Mouse (Mus musculus) layer of hippocampus, adult 8-10 months (tissue): ENCODE measurements around the gene Fus. TPM values are rescaled to one million over a fixed set of nuclear protein-coding genes. Genes with fewer than 3 reads are reported as not detected.

Source experiments
- DNase-seq, 2 experiments: peaks; one replicate each; pipeline ENCODE4 v3.0.0; 2022; ENCODE audit warnings: low spot score in 2 of 2
- total RNA-seq, 4 experiments: library from RNA; stranded (reverse); gene quantifications; 2 replicates each; pipeline ENCODE4 v1.2.4; 2022

Gene Fus
- total RNA-seq, 4 experiments from 2014 or later: 328 to 387 (median 356) TPM

DNA sequence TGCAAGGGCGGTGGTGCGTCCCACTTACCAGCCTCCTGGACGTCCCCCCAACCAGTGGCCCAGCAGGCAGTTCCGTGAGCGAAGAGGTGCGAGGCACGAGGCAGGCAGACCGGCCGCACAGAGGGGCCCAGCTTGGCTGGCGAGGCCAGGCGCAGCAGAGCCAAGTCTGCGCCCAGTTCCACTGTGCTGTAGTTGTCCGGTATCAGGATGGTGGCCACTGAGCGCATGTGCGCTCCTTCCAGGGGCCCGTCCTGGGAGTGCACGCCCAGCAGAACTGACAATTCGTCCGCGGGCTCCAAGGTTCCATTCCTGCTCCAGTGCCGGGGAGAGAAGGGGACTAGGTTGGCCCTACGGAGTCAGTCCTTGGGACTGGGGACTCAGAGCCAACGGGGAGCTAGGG, 22.6 kb upstream of the Fus start:
- DNase-seq: no peak

DNA sequence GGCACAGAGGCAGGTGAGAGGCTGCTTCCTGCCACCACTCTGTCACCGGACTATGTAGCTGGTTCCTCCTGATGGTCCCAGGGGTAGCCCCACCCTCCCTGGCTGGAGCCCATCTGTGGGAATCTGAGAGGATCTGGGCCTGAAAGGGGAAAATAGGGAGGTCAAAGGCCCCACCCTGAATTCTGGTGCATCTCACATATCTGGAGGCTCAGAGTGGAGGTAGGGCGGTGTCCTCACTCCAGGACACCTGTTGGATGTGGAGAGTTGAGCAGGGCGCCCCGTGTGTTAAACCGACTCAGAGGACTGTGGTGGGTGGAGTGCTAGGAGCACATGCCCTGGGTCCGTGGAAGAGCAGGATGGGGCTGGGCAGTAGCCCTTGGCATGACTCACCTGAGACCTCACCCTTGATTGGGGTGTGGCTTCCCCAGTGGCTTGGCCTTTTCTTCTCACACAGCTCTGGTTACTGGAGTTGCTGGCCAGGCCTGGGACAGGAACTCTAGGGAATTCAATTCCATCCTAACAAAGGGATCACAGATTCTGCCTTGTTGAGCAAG, 20.7 kb upstream of the Fus start, which contains the start of gene Prss36:
Gene Prss36, minus strand, starts transcription at position 256 of the 554 bp plus-strand sequence.
- DNase-seq: no peak

DNA sequence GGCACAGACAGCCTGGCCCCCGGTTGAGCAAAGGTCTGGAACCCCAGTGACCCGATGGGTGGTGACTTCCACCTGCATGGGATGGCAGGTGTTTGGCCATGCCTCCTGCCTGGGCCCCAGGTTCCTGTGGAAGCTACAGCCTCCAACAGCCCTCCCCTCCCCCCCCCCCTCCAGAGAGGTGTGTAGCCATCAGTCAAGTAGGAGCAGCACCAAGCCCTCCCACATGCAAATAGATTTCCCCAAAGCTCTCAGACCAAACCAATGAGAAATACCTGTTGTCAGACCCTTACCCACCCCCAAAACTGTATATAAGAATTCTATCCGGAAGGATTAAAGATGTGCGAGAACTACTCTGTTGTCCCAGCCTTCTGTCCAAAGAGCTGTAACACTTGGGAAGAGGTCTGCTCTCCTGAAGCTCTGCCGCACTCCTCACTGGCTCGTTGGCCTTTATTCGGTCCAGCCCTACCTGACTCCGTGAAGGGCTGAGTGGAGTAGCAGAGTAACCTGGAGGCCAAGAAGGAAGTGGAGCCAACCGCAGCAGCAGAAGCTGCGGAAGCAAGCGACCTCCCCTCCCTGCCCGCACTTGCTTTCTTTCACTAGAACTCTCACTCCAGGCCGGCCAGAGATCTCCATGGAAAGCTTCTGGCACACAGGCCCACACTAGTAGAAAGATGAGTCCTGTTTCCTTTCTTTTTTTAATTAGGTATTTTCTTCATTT, 14.2 kb upstream of the Fus start:
- no peak for DNase-seq

DNA sequence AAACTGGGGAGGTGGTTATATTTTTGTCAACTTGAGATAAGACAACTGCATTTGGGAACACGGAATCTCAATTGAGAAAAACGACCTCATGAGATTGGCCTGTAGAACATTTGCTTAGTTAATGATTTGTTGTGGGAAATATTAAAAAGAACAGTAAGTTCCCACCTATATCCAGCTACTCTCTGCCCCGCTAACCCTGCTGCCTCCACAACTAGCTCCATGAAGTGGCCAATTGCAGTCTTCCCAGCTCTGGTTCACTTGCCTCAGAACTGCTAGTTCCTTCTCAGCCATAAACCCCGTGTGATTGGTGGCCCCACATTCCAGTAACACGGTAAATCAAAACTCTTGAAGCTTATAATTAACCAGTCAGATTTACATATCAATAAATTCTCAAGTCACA, 7.9 kb upstream of the Fus start:
- no peak for DNase-seq

DNA sequence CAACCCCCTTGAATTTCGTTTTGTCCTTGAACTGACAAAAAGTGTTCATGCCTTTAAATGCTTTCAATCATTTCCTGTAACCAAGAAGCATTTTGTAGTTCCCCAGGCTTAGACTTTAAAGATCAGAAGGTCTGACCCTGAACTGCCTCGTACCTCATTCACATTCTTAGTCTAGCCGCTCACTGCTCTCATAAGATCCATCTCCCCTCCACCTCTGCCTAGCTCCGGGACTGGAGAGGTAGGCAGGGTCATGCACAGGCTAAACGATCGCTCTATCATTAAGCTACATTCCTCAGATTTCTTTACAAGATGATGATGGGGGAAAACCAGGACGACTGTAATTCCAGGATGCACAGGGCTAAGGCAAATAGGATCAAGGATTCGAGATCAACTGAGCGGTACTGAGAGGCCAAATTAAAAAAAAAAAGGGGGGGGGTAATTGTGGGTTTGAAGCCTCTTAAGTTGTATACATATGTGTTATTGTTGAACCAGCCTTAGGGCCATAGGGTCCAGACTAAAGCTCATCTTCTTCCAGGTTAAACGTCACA, 812 bp upstream of the Fus start:
- DNase-seq: no peak

DNA sequence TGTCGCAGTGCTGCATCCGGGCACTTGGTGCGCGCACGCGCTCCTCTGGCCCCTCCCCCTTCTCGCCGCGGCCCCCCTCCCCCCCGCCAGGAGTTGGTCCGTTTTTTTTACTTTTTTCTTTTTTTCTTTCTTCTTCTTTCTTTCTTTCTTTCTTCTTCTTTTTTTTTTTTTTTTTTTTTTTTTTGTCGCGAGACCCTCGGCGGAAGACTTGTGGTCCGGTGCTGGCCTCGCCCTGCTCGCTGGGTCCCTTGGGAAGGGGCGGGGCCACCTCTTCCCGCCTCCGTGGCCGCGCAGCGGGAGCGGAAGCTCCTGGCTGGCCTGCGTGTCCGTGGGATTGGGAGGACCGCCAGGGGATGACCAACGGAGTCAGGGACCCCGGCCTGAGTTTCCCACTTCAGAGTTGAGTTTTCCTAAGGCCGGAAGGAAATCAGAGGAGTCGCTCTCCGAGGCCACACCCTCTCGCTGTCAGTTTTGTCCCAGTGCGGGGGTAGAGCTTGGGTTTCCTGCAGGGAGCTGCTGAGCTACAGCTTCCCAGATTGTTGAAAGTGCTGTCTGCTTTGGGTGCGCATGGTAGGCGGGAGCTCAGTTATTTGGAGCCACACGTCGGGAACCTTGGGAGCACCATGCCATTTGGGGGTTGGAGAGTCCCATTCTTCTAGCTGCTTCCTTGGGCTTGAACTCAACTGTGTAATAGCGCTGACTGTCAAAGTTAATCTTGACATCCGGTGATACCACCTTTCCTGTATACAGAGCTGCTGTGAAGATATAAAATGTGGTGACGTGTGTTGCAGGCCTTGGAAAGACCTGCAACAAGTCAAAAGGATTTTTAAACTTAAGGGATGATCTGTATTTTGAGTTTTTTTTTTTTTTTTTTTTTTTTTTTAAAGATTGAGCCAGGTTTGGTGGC, 918 bp downstream of the Fus start:
- peak; percentile 62 to 75 for DNase-seq

DNA sequence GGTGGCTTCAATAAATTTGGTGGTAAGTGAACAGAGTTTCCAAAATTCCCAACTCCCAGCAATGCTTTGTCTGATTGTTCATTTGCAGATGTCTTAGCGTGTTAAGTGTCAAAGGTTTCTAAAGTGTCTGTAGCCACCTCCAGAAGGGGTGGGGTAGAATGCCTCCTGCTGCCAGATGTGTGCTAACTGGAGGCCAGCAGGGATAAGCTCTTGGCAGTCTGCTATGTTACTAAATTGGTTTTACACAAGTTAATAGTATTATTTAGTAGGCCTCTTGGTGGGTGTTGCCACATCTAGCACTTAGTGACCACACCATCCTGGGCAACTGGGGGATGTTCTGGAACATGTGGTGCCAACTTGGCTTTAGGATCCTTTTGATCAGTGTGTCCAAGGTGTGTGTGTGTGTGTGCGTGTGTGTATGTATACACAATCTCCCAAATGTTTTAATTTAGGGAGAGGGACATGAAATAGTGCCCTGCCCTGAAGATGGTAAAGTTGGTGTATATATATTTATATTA, 7.2 kb downstream of the Fus start:
- no peak for DNase-seq

DNA sequence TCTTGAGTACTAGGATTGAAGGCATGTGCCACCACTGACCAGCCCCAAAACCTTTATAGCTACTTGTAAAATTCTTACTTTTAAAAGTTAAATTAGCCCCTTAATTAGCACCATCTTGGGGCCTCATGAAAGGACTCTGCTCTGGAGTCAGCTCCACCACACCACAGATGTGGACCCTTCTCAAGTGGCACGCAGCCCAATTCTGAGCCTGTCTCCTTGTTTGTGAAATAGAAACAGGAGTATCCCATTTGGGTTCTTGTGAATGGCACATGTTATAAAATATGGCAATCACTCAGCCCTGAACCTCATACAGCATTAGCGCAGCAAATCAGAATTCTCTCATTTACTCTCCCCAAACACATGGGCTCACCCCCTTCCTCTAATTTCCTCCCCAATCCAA, 11.6 kb downstream of the Fus start:
- DNase-seq: no peak

DNA sequence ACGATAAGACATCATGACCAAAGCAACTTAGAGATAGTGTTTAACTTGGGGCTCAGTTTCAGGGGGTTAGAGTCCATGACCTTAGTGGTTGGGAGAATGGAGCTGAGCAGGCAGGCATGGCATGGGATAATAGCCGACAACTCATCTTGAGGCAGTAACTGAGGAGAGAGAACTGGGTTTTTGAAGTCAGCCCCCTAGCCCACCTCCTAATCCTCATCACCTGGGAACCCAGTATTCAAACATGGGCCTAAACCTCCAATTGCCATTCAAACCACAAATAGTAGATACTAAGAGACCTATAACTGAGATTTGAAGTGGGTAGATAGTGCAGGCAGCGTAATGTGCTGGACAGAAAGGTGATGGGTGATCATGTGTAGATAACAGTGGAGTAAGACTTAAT, 13.3 kb downstream of the Fus start:
- no peak for DNase-seq

DNA sequence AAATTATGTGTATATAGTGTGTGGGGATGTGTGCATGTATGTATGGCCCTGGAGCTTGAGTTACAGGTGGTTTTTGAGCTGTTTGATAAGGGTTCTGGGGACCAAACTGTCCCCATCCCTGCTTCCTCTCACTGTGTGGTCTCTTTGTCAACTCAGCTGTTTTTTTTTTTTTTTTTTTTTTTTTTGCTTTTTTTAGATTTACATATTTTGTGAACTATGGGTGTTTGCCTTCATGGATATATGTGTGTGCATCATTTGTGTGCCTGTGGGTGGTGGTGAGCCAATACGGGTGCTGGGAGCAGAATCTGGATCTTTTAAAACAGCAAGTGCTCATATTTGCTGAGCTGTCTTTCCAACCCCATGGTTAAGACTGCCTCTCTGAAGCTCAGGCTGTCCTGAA, 21.6 kb downstream of the Fus start:
- no peak for DNase-seq

DNA sequence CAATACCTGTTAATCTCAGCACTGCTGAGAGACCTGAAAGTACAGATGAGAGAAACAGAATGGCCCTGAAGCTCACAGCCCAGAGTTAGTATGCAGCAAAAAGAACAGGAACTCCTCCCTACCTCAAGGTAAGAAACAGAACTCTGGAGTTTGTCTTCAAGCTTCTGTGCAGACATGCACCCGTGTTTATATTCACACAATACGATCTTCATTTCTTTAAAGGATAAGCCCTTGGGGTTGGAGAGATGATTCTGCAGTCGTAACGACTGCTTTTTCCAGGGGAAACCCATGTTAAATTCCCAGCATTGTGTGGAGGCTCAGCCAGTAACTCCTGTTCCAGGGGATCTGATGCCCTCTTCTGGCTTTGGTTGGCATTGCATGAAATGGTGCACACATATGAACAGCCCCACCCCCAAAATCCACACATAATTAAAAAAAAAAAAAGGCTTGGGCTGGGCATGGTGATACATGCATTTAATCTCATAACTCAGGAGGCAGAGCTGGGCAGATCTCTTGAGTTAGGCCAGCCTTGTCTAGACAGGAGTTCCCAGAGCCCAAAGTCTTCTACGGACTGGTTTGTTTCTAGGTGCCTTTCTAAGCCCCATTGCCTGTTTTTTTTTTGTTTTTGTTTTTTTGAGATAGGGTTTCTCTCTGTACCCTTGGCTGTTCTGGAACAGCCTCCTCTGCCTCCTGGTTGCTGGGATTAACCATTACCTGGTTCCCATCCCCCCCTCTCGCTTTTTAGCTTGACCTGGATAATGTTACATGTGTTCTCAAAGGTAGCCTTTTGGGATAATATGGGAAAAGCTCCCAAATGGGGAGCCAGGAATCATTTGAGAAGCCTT, 24.6 kb downstream of the Fus start:
- peak; percentile 42 to 73 for DNase-seq

DNA sequence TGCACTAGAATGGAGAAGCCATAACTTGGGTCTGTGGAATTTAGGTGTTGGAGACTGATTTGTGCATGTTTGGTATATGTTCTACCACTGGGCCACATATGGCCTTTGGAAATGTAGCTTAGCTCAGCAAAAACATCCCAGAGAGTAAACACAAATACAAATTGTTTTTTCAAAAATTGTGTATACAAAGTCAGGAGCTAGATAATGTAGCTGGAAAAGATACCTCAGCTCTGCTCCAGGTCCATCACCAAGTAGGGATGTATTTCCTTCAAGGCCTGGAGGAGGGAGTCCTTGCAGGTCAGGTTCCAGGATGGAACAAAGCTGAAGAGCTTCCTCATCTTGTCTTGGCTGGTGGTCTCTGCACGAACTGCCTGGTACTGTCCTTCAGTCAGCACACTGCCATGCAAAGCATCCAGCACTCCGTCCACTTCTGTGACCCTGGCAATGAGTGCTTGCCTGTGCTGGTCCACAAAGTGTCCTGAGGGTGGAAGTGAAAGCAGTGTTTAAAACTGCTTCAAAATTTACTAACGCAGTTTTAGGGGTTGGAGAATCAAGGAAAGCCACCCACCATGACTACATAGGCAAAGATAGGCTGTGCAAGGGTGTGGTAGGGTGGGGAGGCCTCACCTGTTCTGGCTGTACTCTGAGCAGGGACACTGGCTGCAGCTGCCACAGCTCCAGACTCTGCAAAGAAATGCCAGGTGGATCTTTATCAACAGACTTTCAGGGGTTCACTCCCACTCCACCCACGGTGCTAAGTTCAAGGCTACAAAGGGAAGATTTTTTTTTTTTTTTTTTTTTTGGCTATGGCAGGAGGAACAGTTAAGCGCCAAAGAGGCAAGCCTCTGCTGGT, 25.5 kb downstream of the Fus start:
- no peak for DNase-seq

DNA sequence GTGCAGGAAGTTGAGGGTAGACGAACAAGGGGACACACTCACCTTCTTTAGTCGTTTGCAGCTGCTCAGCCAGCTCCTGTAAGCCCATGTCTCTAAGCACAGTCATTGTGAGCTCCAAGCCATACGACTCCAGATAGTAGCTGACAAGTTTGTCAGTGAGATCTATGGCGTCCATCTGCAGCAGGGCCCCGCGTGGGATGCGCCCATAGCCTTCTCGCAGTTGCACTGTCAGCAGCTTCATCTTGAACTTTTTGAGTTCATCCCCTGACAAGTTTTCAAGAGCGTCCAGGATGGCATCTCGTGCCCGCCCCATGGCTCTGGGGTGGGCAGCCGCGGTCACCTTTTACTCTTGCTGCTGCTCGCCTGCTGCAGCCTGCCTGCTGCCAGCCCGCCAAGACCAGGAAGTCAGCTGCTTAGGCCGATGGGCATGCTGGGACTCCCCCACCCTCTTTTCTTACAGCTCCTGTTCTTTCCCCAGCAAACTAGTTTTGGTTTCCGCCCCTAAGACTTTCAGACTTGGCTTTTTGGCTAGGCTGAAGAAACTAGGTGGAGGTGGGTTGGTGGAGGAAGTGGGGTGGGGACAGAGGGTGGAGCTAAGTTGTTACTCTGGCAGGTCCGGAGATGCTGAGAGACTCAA, 26.2 kb downstream of the Fus start, which contains the start of gene Pycard:
Gene Pycard, minus strand, starts transcription at position 527 of the 637 bp plus-strand sequence.
- DNase-seq: no peak

DNA sequence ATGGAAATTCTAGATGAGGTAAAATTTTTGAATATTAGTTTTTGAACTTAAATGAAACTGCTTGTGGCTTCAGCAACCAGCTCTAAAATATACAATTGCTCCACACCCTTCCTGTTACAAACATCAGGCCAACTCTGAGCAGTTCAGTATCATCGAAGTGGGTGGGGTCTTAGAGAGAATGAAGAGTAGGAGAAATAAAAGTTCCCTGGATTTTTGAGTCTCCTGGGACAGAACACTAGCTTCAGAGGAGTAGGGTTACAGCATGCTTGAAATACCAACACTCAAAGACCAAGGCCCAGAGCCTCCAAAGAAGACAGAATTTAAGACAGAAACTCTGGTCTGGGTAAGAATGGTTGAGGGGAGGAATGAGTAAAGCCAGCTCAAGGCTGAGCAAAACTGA, 32.2 kb downstream of the Fus start:
- DNase-seq: no peak

DNA sequence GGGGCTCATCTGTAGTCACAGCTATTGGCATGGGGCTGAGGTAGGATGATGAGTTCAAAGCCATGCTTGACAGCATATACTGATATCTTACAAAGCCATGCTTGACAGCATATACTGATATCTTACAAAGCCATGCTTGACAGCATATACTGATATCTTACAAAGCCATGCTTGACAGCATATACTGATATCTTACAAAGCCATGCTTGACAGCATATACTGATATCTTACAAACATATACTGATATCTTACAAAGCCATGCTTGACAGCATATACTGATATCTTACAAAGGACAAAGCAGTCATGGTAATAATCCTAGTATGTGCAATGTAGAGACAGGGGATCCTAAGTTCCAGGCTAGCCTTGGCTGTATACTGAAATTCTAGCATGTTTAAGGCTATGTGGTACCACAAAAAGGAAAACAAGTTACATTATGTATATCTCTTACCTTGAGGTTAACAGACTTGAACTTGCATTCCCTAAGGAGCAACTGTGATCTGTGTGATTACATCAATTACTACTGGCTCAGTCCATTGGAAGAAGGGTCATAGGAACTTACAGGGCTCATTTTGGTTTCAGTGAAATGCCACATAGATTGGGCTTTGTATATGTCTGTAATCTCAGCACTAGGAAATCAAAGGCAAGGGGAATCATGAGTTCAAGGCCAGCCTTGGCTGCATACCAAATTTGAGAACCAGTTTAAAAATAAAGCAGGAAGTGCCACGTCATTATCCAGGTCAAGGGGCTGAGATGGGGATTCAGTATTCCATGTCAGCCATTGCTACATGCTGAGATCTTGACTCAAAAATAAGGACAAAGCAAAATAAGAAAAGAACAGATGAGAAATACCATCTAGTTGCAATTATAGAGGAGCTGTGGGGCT, 33.1 kb downstream of the Fus start:
- DNase-seq: no peak

DNA sequence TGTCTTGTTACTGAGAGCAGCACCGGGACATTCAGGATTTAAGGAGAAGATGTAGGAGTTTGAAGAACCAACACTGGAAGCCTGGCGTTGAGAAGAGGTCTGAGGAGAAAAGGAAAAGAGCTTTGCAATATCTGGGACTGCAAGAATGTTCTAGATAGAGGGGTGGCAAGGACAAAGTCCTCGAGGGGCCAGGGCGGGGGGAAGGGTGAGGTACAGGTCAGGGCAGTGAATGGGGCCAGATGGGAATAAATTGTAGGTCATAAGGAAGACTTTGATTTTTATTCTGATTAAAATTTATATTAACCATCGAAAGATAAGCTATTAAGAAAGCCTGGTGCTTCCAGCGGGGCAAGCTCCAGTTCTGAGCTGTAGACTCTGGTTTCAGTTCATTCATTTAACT, 35.8 kb downstream of the Fus start:
- DNase-seq: no peak

DNA sequence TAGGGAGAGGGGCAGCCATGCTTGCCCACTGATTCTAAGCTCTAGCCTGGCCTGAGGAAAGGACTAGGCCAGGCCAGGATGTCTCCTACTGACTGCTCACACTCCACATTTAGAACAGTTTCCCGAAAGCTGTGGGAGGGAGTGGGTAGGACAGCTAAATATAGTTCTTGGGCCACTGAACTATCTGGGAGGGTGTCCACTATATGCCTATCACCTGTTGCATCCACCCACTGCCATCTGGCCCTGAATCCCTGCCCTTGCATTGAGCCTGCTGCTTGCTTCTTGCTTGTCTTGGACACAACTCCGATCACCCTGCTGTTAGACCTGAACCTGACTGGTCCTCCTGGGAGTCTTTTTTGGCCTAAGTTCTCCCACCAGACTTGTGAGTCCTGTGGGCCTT, 36.4 kb downstream of the Fus start, which contains the start of gene Trim72:
Gene Trim72, plus strand, starts transcription at position 262 of the 400 bp plus-strand sequence.
- DNase-seq: no peak

DNA sequence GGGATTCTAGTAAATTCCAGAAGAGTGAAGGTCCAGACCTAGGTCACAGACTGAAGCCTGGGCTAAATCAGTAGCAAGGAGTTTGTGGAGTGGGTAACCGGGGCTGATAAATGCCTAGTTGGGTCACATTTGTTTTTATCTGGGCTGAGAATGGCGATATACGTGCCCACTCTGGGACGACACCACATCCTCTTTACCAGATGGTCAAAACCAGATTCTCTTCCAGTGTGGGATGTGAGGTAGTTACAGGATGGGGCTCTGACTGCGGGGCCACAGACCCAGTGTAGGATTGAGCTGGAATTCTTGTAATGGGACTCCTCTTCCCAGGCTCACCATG, 36.9 kb downstream of the Fus start:
- no peak for DNase-seq
